Mouse (Mus musculus): ENCODE data around the gene Dmrtc2. TPM values are rescaled to one million over a fixed set of nuclear protein-coding genes. Genes with fewer than 3 reads are reported as not detected.

Gene Dmrtc2
- polyA plus RNA-seq, 1 experiment from 2014 or later: not detected

GRCm38 (mm10) chr7:24859234-24859633 lies 10.6 kb upstream of the Dmrtc2 start:
- H3K4me3 ChIP-seq (ENCODE audit: low read length): no peak overlapping the region
- no peaks in the 10 kb centered on the region for H3K9me3 ChIP-seq (ENCODE audit: control insufficient read depth, low read length)
- no peaks in the 10 kb centered on the region for H3K27me3 ChIP-seq (replicated peaks; ENCODE audit: control insufficient read depth, insufficient read depth, low read length)
- no peak overlapping the region for H3K9ac ChIP-seq (ENCODE audit: low read depth, low read length)
- H3K4me1 ChIP-seq (ENCODE audit: control insufficient read depth, insufficient read depth, low read length): no peaks in the 10 kb centered on the region
- no peak overlapping the region for H3K27ac ChIP-seq (ENCODE audit: low read length)
- ATAC-seq: no peak
- H3K36me3 ChIP-seq (ENCODE audit: control insufficient read depth, insufficient read depth, low read length): no peaks in the 10 kb centered on the region
- H3K4me2 ChIP-seq (ENCODE audit: low read depth, low read length): no peak overlapping the region
- WGBS: 72% methylated on average over 5 of the region's 5 CpGs

GRCm38 (mm10) chr7:24861913-24862312 lies 7.9 kb upstream of the Dmrtc2 start, which contains the start of gene Gm9844:
Gene Gm9844, plus strand, starts transcription at chr7:24862213.
- Histone ChIP-seq H3K4me2 (ENCODE audit: low read depth, low read length) (no peak within 1 kb of the TSS), H3K9ac (ENCODE audit: low read depth, low read length) (no peak within 1 kb of the TSS), H3K4me3 (ENCODE audit: low read length) (no peak within 1 kb of the TSS), H3K9me3 (ENCODE audit: control insufficient read depth, low read length) (no peaks in the 10 kb centered on the region), H3K27ac (ENCODE audit: low read length) (no peak within 1 kb of the TSS), H3K36me3 (ENCODE audit: control insufficient read depth, insufficient read depth, low read length) (no peaks in the 10 kb centered on the region), H3K27me3 (replicated peaks; ENCODE audit: control insufficient read depth, insufficient read depth, low read length) (no peaks in the 10 kb centered on the region), H3K4me1 (ENCODE audit: control insufficient read depth, insufficient read depth, low read length) (no peaks in the 10 kb centered on the region)
- ATAC-seq: no peak
- 87% methylated on average over 7 of the region's 7 CpGs for WGBS

- ATAC-seq: no peak
- Histone ChIP-seq H3K4me2 (ENCODE audit: low read depth, low read length) (no peak overlapping the region), H3K36me3 (ENCODE audit: control insufficient read depth, insufficient read depth, low read length) (no peaks in the 10 kb centered on the region), H3K27me3 (replicated peaks; ENCODE audit: control insufficient read depth, insufficient read depth, low read length) (no peaks in the 10 kb centered on the region), H3K4me3 (ENCODE audit: low read length) (no peak overlapping the region), H3K9ac (ENCODE audit: low read depth, low read length) (no peak overlapping the region), H3K4me1 (ENCODE audit: control insufficient read depth, insufficient read depth, low read length) (no peaks in the 10 kb centered on the region), H3K27ac (ENCODE audit: low read length) (no peak overlapping the region), H3K9me3 (ENCODE audit: control insufficient read depth, low read length) (no peaks in the 10 kb centered on the region)
- 83% methylated on average over 4 of the region's 4 CpGs for WGBS
These were observed 7.0 kb upstream of the Dmrtc2 start for GRCm38 (mm10) chr7:24862853-24863252.

GRCm38 (mm10) chr7:24864156-24864555 lies 5.7 kb upstream of the Dmrtc2 start:
- 26% methylated on average over 6 of the region's 6 CpGs for WGBS
- Histone ChIP-seq H3K4me1 (ENCODE audit: control insufficient read depth, insufficient read depth, low read length) (no peaks in the 10 kb centered on the region), H3K27me3 (replicated peaks; ENCODE audit: control insufficient read depth, insufficient read depth, low read length) (no peaks in the 10 kb centered on the region), H3K9me3 (ENCODE audit: control insufficient read depth, low read length) (no peaks in the 10 kb centered on the region), H3K27ac (ENCODE audit: low read length) (no peak overlapping the region), H3K9ac (ENCODE audit: low read depth, low read length) (no peak overlapping the region), H3K4me2 (ENCODE audit: low read depth, low read length) (no peak overlapping the region), H3K4me3 (ENCODE audit: low read length) (no peak overlapping the region), H3K36me3 (ENCODE audit: control insufficient read depth, insufficient read depth, low read length) (no peaks in the 10 kb centered on the region)
- ATAC-seq: no peak

- Histone ChIP-seq H3K4me3 (ENCODE audit: low read length) (no peak overlapping the region), H3K27ac (ENCODE audit: low read length) (no peak overlapping the region), H3K9ac (ENCODE audit: low read depth, low read length) (no peak overlapping the region), H3K36me3 (ENCODE audit: control insufficient read depth, insufficient read depth, low read length) (no peaks in the 10 kb centered on the region), H3K4me2 (ENCODE audit: low read depth, low read length) (no peak overlapping the region), H3K4me1 (ENCODE audit: control insufficient read depth, insufficient read depth, low read length) (no peaks in the 10 kb centered on the region), H3K27me3 (replicated peaks; ENCODE audit: control insufficient read depth, insufficient read depth, low read length) (peaks cover 3% of the 10 kb centered on the region; the same call in 1 of the 2 replicates), H3K9me3 (ENCODE audit: control insufficient read depth, low read length) (peaks cover 4% of the 10 kb centered on the region; the same call in 1 of the 2 replicates)
- no peak for ATAC-seq
- 62% methylated on average over 17 of the region's 17 CpGs for WGBS
These were observed 777 bp upstream of the Dmrtc2 start for GRCm38 (mm10) chr7:24869080-24869479.

- H3K4me2 ChIP-seq (ENCODE audit: low read depth, low read length): no peak overlapping the region
- 59% methylated on average over 3 of the region's 3 CpGs for WGBS
- ATAC-seq: no peak
- H3K27ac ChIP-seq (ENCODE audit: low read length): no peak overlapping the region
- H3K4me1 ChIP-seq (ENCODE audit: control insufficient read depth, insufficient read depth, low read length): no peaks in the 10 kb centered on the region
- no peaks in the 10 kb centered on the region for H3K36me3 ChIP-seq (ENCODE audit: control insufficient read depth, insufficient read depth, low read length)
- H3K4me3 ChIP-seq (ENCODE audit: low read length): no peak overlapping the region
- no peaks in the 10 kb centered on the region for H3K27me3 ChIP-seq (replicated peaks; ENCODE audit: control insufficient read depth, insufficient read depth, low read length)
- H3K9me3 ChIP-seq (ENCODE audit: control insufficient read depth, low read length): no peaks in the 10 kb centered on the region
- H3K9ac ChIP-seq (ENCODE audit: low read depth, low read length): no peak overlapping the region
These were observed 7.7 kb downstream of the Dmrtc2 start for GRCm38 (mm10) chr7:24877588-24877987.

- no peak for ATAC-seq
- Histone ChIP-seq H3K27me3 (replicated peaks; ENCODE audit: control insufficient read depth, insufficient read depth, low read length) (no peaks in the 10 kb centered on the region), H3K27ac (ENCODE audit: low read length) (no peak overlapping the region), H3K4me2 (ENCODE audit: low read depth, low read length) (no peak overlapping the region), H3K9ac (ENCODE audit: low read depth, low read length) (no peak overlapping the region), H3K4me3 (ENCODE audit: low read length) (no peak overlapping the region), H3K4me1 (ENCODE audit: control insufficient read depth, insufficient read depth, low read length) (no peaks in the 10 kb centered on the region), H3K36me3 (ENCODE audit: control insufficient read depth, insufficient read depth, low read length) (no peaks in the 10 kb centered on the region), H3K9me3 (ENCODE audit: control insufficient read depth, low read length) (no peaks in the 10 kb centered on the region)
- 35% methylated on average over 2 of the region's 2 CpGs for WGBS
These were observed 9.8 kb downstream of the Dmrtc2 start for GRCm38 (mm10) chr7:24879620-24880019.

- peaks cover 18% of the 10 kb centered on the region for H3K4me1 ChIP-seq (ENCODE audit: control insufficient read depth, insufficient read depth, low read length)
- no peak for ATAC-seq
These were observed 12.8 kb downstream of the Dmrtc2 start for GRCm38 (mm10) chr7:24882416-24883199.

GRCm38 (mm10) chr7:24883896-24884692 lies 14.2 kb downstream of the Dmrtc2 start, which contains the start of gene Rps19:
Gene Rps19, plus strand, starts transcription at chr7:24884371.
- under 1% methylated on average over 57 of the region's 57 CpGs for WGBS
- Histone ChIP-seq H3K4me3 (ENCODE audit: low read length) (peak within 1 kb of the TSS; percentile 99), H3K9me3 (ENCODE audit: control insufficient read depth, low read length) (no peaks in the 10 kb centered on the region), H3K27me3 (replicated peaks; ENCODE audit: control insufficient read depth, insufficient read depth, low read length) (no peaks in the 10 kb centered on the region), H3K4me2 (ENCODE audit: low read depth, low read length) (peak within 1 kb of the TSS; percentile 86), H3K9ac (ENCODE audit: low read depth, low read length) (peak within 1 kb of the TSS; percentile 100), H3K4me1 (ENCODE audit: control insufficient read depth, insufficient read depth, low read length) (peaks cover 21% of the 10 kb centered on the region), H3K27ac (ENCODE audit: low read length) (peak within 1 kb of the TSS; percentile 89), H3K36me3 (ENCODE audit: control insufficient read depth, insufficient read depth, low read length) (peaks cover 21% of the 10 kb centered on the region)
- peak; percentile 96 for ATAC-seq

More at GRCm38 (mm10) chr7:24882416-24883199, 12.8 kb downstream of the Dmrtc2 start:
- Histone ChIP-seq H3K36me3 (ENCODE audit: control insufficient read depth, insufficient read depth, low read length) (peaks cover 6% of the 10 kb centered on the region; the same call in 1 of the 2 replicates), H3K4me3 (ENCODE audit: low read length) (no peak overlapping the region), H3K27ac (ENCODE audit: low read length) (no peak overlapping the region), H3K4me2 (ENCODE audit: low read depth, low read length) (no peak overlapping the region), H3K27me3 (replicated peaks; ENCODE audit: control insufficient read depth, insufficient read depth, low read length) (no peaks in the 10 kb centered on the region), H3K9me3 (ENCODE audit: control insufficient read depth, low read length) (no peaks in the 10 kb centered on the region), H3K9ac (ENCODE audit: low read depth, low read length) (no peak overlapping the region)
- 91% methylated on average over 9 of the region's 9 CpGs for WGBS
